Mouse (Mus musculus): Measurements from ENCODE around the gene Atm. TPM values are rescaled to one million over a fixed set of nuclear protein-coding genes. Genes with fewer than 3 reads are reported as not detected.
A peak's percentile ranks its signal among the peaks of the same experiment; 100 is the strongest.

Gene Atm
- polyA plus RNA-seq, 1 experiment from 2014 or later = 11.7 TPM

GRCm38 (mm10) chr9:53472806-53473518 lies 63.6 kb downstream of the Atm start:
- H3K4me2 ChIP-seq = no peak overlapping the region
- H3K36me3 ChIP-seq = no peaks in the 10 kb centered on the region

GRCm38 (mm10) chr9:53452038-53452437 lies 84.5 kb downstream of the Atm start:
- H3K4me1 ChIP-seq = no peaks in the 10 kb centered on the region
- H3K9ac ChIP-seq = no peak overlapping the region
- 91% methylated on average over 2 of the region's 2 CpGs for WGBS
- no peak overlapping the region for H3K27ac ChIP-seq
- H3K9me3 ChIP-seq = no peaks in the 10 kb centered on the region
- H3K27me3 ChIP-seq = no peaks in the 10 kb centered on the region
- no peak overlapping the region for H3K4me2 ChIP-seq
- ATAC-seq (ENCODE audit: borderline replicate concordance, extremely low read depth, low FRiP score, low TSS enrichment) = no peak
- no peak overlapping the region for H3K4me3 ChIP-seq
- peaks cover 29% of the 10 kb centered on the region for H3K36me3 ChIP-seq

More at GRCm38 (mm10) chr9:53472806-53473518, 63.6 kb downstream of the Atm start:
- H3K4me1 ChIP-seq = no peaks in the 10 kb centered on the region
- H3K4me3 ChIP-seq = no peak overlapping the region
- no peaks in the 10 kb centered on the region for H3K9me3 ChIP-seq
- H3K27ac ChIP-seq = peak overlapping the region; percentile 71
- H3K9ac ChIP-seq = no peak overlapping the region
- 68% methylated on average over 9 of the region's 9 CpGs for WGBS
- no peaks in the 10 kb centered on the region for H3K27me3 ChIP-seq
- 0 out of 2 replicates have a peak, but pooled peaks have one; percentile 46 for ATAC-seq (ENCODE audit: borderline replicate concordance, extremely low read depth, low FRiP score, low TSS enrichment)

- Histone ChIP-seq H3K4me1 (no peaks in the 10 kb centered on the region), H3K27me3 (no peaks in the 10 kb centered on the region), H3K9ac (no peak overlapping the region), H3K9me3 (no peaks in the 10 kb centered on the region), H3K27ac (no peak overlapping the region), H3K4me2 (no peak overlapping the region), H3K4me3 (no peak overlapping the region), H3K36me3 (peaks cover 28% of the 10 kb centered on the region)
- no peak for ATAC-seq (ENCODE audit: borderline replicate concordance, extremely low read depth, low FRiP score, low TSS enrichment)
- 96% methylated on average over 1 of the region's 1 CpGs for WGBS
Observed at GRCm38 (mm10) chr9:53450609-53451008, 85.9 kb downstream of the Atm start.

GRCm38 (mm10) chr9:53435830-53436570 lies 100.5 kb downstream of the Atm start:
- peaks cover 8% of the 10 kb centered on the region for H3K36me3 ChIP-seq
- H3K4me3 ChIP-seq = no peak overlapping the region
- no peak overlapping the region for H3K27ac ChIP-seq
- WGBS = 85% methylated on average over 14 of the region's 14 CpGs
- no peak overlapping the region for H3K4me2 ChIP-seq
- no peaks in the 10 kb centered on the region for H3K27me3 ChIP-seq
- H3K9me3 ChIP-seq = no peaks in the 10 kb centered on the region
- no peak overlapping the region for H3K9ac ChIP-seq
- no peaks in the 10 kb centered on the region for H3K4me1 ChIP-seq
- ATAC-seq (ENCODE audit: borderline replicate concordance, extremely low read depth, low FRiP score, low TSS enrichment) = no peak

GRCm38 (mm10) chr9:53427638-53428037 lies 108.9 kb downstream of the Atm start:
- ATAC-seq (ENCODE audit: borderline replicate concordance, extremely low read depth, low FRiP score, low TSS enrichment) = peak; percentile 69; the same call in 1 of the 2 replicates
- H3K4me3 ChIP-seq = no peak overlapping the region
- H3K27ac ChIP-seq = no peak overlapping the region
- WGBS = 39% methylated on average over 3 of the region's 3 CpGs
- H3K36me3 ChIP-seq = no peaks in the 10 kb centered on the region
- no peak overlapping the region for H3K4me2 ChIP-seq
- H3K9me3 ChIP-seq = no peaks in the 10 kb centered on the region
- H3K9ac ChIP-seq = no peak overlapping the region
- no peaks in the 10 kb centered on the region for H3K27me3 ChIP-seq
- peaks cover 10% of the 10 kb centered on the region for H3K4me1 ChIP-seq

- H3K9me3 ChIP-seq = no peaks in the 10 kb centered on the region
- WGBS = 78% methylated on average over 3 of the region's 3 CpGs
- no peaks in the 10 kb centered on the region for H3K36me3 ChIP-seq
- H3K4me3 ChIP-seq = no peak overlapping the region
- no peak overlapping the region for H3K27ac ChIP-seq
- H3K4me2 ChIP-seq = no peak overlapping the region
- ATAC-seq (ENCODE audit: borderline replicate concordance, extremely low read depth, low FRiP score, low TSS enrichment) = no peak
- H3K9ac ChIP-seq = no peak overlapping the region
- H3K4me1 ChIP-seq = peaks cover 11% of the 10 kb centered on the region
- H3K27me3 ChIP-seq = no peaks in the 10 kb centered on the region
Observed at GRCm38 (mm10) chr9:53426726-53427125, 109.8 kb downstream of the Atm start.

GRCm38 (mm10) chr9:53422133-53422896 lies 114.2 kb downstream of the Atm start:
- 0 out of 2 replicates have a peak overlapping the region, but pooled peaks have one; percentile 0 for H3K27ac ChIP-seq
- H3K36me3 ChIP-seq = no peaks in the 10 kb centered on the region
- peak; percentile 42; the same call in 1 of the 2 replicates for ATAC-seq (ENCODE audit: borderline replicate concordance, extremely low read depth, low FRiP score, low TSS enrichment)
- H3K27me3 ChIP-seq = no peaks in the 10 kb centered on the region
- H3K9me3 ChIP-seq = no peaks in the 10 kb centered on the region
- peaks cover 11% of the 10 kb centered on the region for H3K4me1 ChIP-seq
- 34% methylated on average over 9 of the region's 9 CpGs for WGBS
- no peak overlapping the region for H3K9ac ChIP-seq
- no peak overlapping the region for H3K4me2 ChIP-seq
- H3K4me3 ChIP-seq = no peak overlapping the region

- Histone ChIP-seq H3K4me3 (no peak overlapping the region), H3K27me3 (no peaks in the 10 kb centered on the region), H3K9ac (no peak overlapping the region), H3K9me3 (no peaks in the 10 kb centered on the region), H3K36me3 (no peaks in the 10 kb centered on the region), H3K4me2 (no peak overlapping the region), H3K4me1 (peaks cover 16% of the 10 kb centered on the region), H3K27ac (peak overlapping the region; percentile 80)
- ATAC-seq (ENCODE audit: borderline replicate concordance, extremely low read depth, low FRiP score, low TSS enrichment) = no peak
- 80% methylated on average over 3 of the region's 3 CpGs for WGBS
Observed at GRCm38 (mm10) chr9:53409427-53409826, 127.1 kb downstream of the Atm start.

- 41% methylated on average over 2 of the region's 2 CpGs for WGBS
- H3K27ac ChIP-seq = peak overlapping the region; percentile 80
- ATAC-seq (ENCODE audit: borderline replicate concordance, extremely low read depth, low FRiP score, low TSS enrichment) = peak; percentile 78
Observed at GRCm38 (mm10) chr9:53408953-53409361, 127.6 kb downstream of the Atm start.

GRCm38 (mm10) chr9:53408548-53408947 lies 128.0 kb downstream of the Atm start:
- Histone ChIP-seq H3K9ac (no peak overlapping the region), H3K4me3 (no peak overlapping the region), H3K27me3 (no peaks in the 10 kb centered on the region), H3K4me1 (peaks cover 17% of the 10 kb centered on the region), H3K4me2 (no peak overlapping the region), H3K36me3 (no peaks in the 10 kb centered on the region), H3K27ac (peak overlapping the region; percentile 53), H3K9me3 (no peaks in the 10 kb centered on the region)
- peak; percentile 20; the same call in 1 of the 2 replicates for ATAC-seq (ENCODE audit: borderline replicate concordance, extremely low read depth, low FRiP score, low TSS enrichment)
- 54% methylated on average over 4 of the region's 4 CpGs for WGBS

More at GRCm38 (mm10) chr9:53408953-53409361, 127.6 kb downstream of the Atm start:
- H3K4me3 ChIP-seq = no peak overlapping the region
- H3K27me3 ChIP-seq = no peaks in the 10 kb centered on the region
- H3K36me3 ChIP-seq = no peaks in the 10 kb centered on the region
- no peaks in the 10 kb centered on the region for H3K9me3 ChIP-seq
- no peak overlapping the region for H3K9ac ChIP-seq
- peaks cover 16% of the 10 kb centered on the region for H3K4me1 ChIP-seq
- no peak overlapping the region for H3K4me2 ChIP-seq
